In the genomic region with DNA sequence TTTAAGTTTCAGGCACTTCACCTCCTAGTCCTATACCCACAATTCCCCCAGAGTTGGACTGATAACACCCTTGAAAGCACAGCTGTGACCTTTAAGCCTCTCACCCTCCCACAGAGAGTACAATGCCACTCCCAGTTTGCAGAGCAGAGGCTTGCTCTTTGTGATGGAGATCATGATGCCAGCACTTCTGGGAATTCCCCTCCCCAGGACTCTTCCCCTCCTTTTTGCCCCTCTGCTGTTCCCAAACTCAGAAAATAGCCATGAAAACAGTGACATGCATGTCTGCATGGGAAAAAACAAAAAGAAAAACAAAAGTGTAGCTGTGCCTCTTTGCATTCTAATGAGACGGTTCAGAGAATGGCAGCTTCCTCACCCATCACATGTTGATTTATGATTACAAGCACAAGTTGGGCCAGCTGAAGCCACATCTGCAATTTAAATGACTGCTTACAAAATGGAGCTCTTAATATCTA, we compare ENCODE assay signal across 13 mouse cellular contexts.
DNase-seq lines count a peak whose midpoint lies in the region; ATAC-seq and TF ChIP-seq lines count a peak whose summit lies in the region.
"Had no signal": no experiment of that assay in that cellular context is flagged by ENCODE, and none has a peak within 500 bp of the region (broad histone marks: within the 10 kb centered on the region; RNA-seq: fewer than 3 reads in every experiment).

No protein-coding gene starts in this region.

- H3K36me3 ChIP-seq in forebrain, embryonic 14.5 days (ENCODE audit: control insufficient read depth, insufficient read depth, low read length): no peaks in the 10 kb centered on the region
- no peaks in the 10 kb centered on the region for H3K36me3 ChIP-seq in midbrain, embryonic 15.5 days (replicated peaks)
- H3K36me3 ChIP-seq in intestine, postnatal 0 days (ENCODE audit: control insufficient read depth, insufficient read depth): no peaks in the 10 kb centered on the region
- H3K36me3 ChIP-seq: embryonic facial prominence, embryonic 13.5 days; intestine, embryonic 15.5 days had no signal

- DNase-seq in frontal cortex, adult 2 months (ENCODE audit: extremely low spot score in 1 of 2, low spot score in 1 of 2): no peak
- DNase-seq in WW6 (ENCODE audit: low read depth, low spot score): peak; percentile 58
- DNase-seq in forebrain, embryonic 14.5 days (ENCODE audit: low spot score): peak; percentile 65
- no peak for DNase-seq in spleen, postnatal 4 days (ENCODE audit: low spot score in 2 of 2)

- H3K4me1 ChIP-seq in forebrain, embryonic 14.5 days (ENCODE audit: control insufficient read depth, insufficient read depth, low read length): peaks cover 6% of the 10 kb centered on the region; the same call in 1 of the 2 replicates
- H3K4me1 ChIP-seq in midbrain, embryonic 15.5 days: peaks cover 6% of the 10 kb centered on the region; the same call in 1 of the 2 replicates
- H3K4me1 ChIP-seq in intestine, postnatal 0 days (replicated peaks; ENCODE audit: control insufficient read depth, insufficient read depth, low read length): no peaks in the 10 kb centered on the region
- H3K4me1 ChIP-seq: intestine, embryonic 15.5 days had no signal

- peak; percentile 47; the same call in 1 of the 2 replicates for ATAC-seq in frontal cortex, adult (ENCODE audit: low TSS enrichment)
- peak; percentile 87 for ATAC-seq in forebrain, embryonic 14.5 days
- peak; percentile 74; the same call in 1 of the 2 replicates for ATAC-seq in midbrain, embryonic 15.5 days (replicated peaks)
- no peak for ATAC-seq in intestine, postnatal 0 days
- ATAC-seq in megakaryocyte, adult 5-6 weeks (ENCODE audit: poor library complexity, severe bottlenecking): no peak
- ATAC-seq: intestine, embryonic 15.5 days; lung, postnatal 0 days had no signal

- no peaks in the 10 kb centered on the region for H3K9me3 ChIP-seq in forebrain, embryonic 14.5 days (replicated peaks; ENCODE audit: control insufficient read depth, low read length)
- H3K9me3 ChIP-seq in midbrain, embryonic 15.5 days: no peaks in the 10 kb centered on the region
- no peaks in the 10 kb centered on the region for H3K9me3 ChIP-seq in intestine, postnatal 0 days (ENCODE audit: control insufficient read depth)
- H3K9me3 ChIP-seq: embryonic facial prominence, embryonic 13.5 days; intestine, embryonic 15.5 days; limb, embryonic 13.5 days had no signal

- H3K9ac ChIP-seq in forebrain, embryonic 14.5 days (ENCODE audit: low read length): no peak overlapping the region
- no peak overlapping the region for H3K9ac ChIP-seq in midbrain, embryonic 15.5 days
- no peak overlapping the region for H3K9ac ChIP-seq in intestine, postnatal 0 days (ENCODE audit: low read depth, low read length)
- H3K9ac ChIP-seq: embryonic facial prominence, embryonic 13.5 days; intestine, embryonic 15.5 days; limb, embryonic 13.5 days had no signal

- H3K4me2 ChIP-seq in forebrain, embryonic 14.5 days (ENCODE audit: low read length): no peak overlapping the region
- no peak overlapping the region for H3K4me2 ChIP-seq in midbrain, embryonic 15.5 days
- H3K4me2 ChIP-seq in intestine, postnatal 0 days (replicated peaks; ENCODE audit: low read depth): no peak overlapping the region
- H3K4me2 ChIP-seq: embryonic facial prominence, embryonic 13.5 days; intestine, embryonic 15.5 days; limb, embryonic 13.5 days had no signal

- H3K27me3 ChIP-seq in forebrain, embryonic 14.5 days (replicated peaks; ENCODE audit: control insufficient read depth, insufficient read depth, low read length): no peaks in the 10 kb centered on the region
- H3K27me3 ChIP-seq in midbrain, embryonic 15.5 days (replicated peaks): no peaks in the 10 kb centered on the region
- H3K27me3 ChIP-seq in intestine, postnatal 0 days (replicated peaks; ENCODE audit: control insufficient read depth, insufficient read depth, low read length): no peaks in the 10 kb centered on the region
- H3K27me3 ChIP-seq: embryonic facial prominence, embryonic 13.5 days; intestine, embryonic 15.5 days; limb, embryonic 13.5 days had no signal

- WGBS in forebrain, embryonic 14.5 days: 34% methylated on average over 1 of the region's 1 CpGs
- WGBS in midbrain, embryonic 15.5 days: 10% methylated on average over 1 of the region's 1 CpGs
- WGBS in intestine, postnatal 0 days: 40% methylated on average over 1 of the region's 1 CpGs

- peak overlapping the region; percentile 74; the same call in 1 of the 2 replicates for H3K27ac ChIP-seq in forebrain, embryonic 14.5 days (ENCODE audit: low read depth, low read length)
- no peak overlapping the region for H3K27ac ChIP-seq in midbrain, embryonic 15.5 days
- H3K27ac ChIP-seq in intestine, postnatal 0 days (ENCODE audit: low read depth, low read length): no peak overlapping the region
- H3K27ac ChIP-seq: embryonic facial prominence, embryonic 13.5 days; intestine, embryonic 15.5 days; limb, embryonic 13.5 days; stomach, postnatal 0 days had no signal

- no peak for TF ChIP-seq CTCF in intestine, postnatal 0 days (IDR thresholded peaks at IDR 0.05; ENCODE audit: low read depth)

- no peak overlapping the region for H3K4me3 ChIP-seq in forebrain, embryonic 14.5 days (ENCODE audit: low read depth, low read length)
- no peak overlapping the region for H3K4me3 ChIP-seq in midbrain, embryonic 15.5 days
- H3K4me3 ChIP-seq in intestine, postnatal 0 days (ENCODE audit: low read depth, low read length): no peak overlapping the region
- H3K4me3 ChIP-seq: embryonic facial prominence, embryonic 13.5 days; intestine, embryonic 15.5 days; limb, embryonic 13.5 days had no signal

Comparison
In these comparisons a context has a peak if more than half of its experiments do, and no peak if none do; other contexts are left out.
1. ATAC-seq: peak in frontal cortex, adult (single experiment), forebrain, embryonic 14.5 days (single experiment) and midbrain, embryonic 15.5 days (single experiment); none in intestine, postnatal 0 days (single experiment) and megakaryocyte, adult 5-6 weeks (single experiment).
2. DNase-seq: peak in WW6 (single experiment) and forebrain, embryonic 14.5 days (single experiment); none in frontal cortex, adult 2 months (0 of 2) and spleen, postnatal 4 days (0 of 2).